Mouse (Mus musculus) neural tube, embryonic 12.5 days (tissue): ENCODE measurements around the gene Igf1. TPM values are rescaled to one million over a fixed set of nuclear protein-coding genes. Genes with fewer than 3 reads are reported as not detected.

Source experiments
- ATAC-seq: fragments of 200-750 bp; cut with Nextera tagmentation; 2 replicates; pipeline ENCODE4 v1.8.0; 2017; ENCODE audit warnings: low read depth, mild to moderate bottlenecking, moderate TSS enrichment, moderate library complexity; ENCODE audit not compliant: low FRiP score
- H3K27ac ChIP-seq: fragments of 300-500 bp; sonication (generic); 2 replicates; pipeline ENCODE4 v1.5.1; 2016
- H3K27me3 ChIP-seq: fragments of 300-500 bp; sonication (generic); replicated peaks from 2 replicates; pipeline ENCODE4 v1.6.1; 2016; ENCODE audit warnings: mild to moderate bottlenecking
- H3K36me3 ChIP-seq: fragments of 300-500 bp; sonication (generic); 2 replicates; pipeline ENCODE4 v1.6.1; 2016; ENCODE audit warnings: mild to moderate bottlenecking
- H3K4me1 ChIP-seq: fragments of 300-500 bp; sonication (generic); 2 replicates; pipeline ENCODE4 v1.6.1; 2016
- H3K4me2 ChIP-seq: fragments of 300-500 bp; sonication (generic); replicated peaks from 2 replicates; pipeline ENCODE4 v1.6.1; 2016; ENCODE audit warnings: mild to moderate bottlenecking
- H3K4me3 ChIP-seq: fragments of 300-500 bp; sonication (generic); 2 replicates; pipeline ENCODE4 v1.5.1; 2016
- H3K9ac ChIP-seq: fragments of 300-500 bp; sonication (generic); 2 replicates; pipeline ENCODE4 v1.6.1; 2016; ENCODE audit warnings: mild to moderate bottlenecking
- H3K9me3 ChIP-seq: fragments of 300-500 bp; sonication (generic); 2 replicates; pipeline ENCODE4 v1.6.1; 2016; ENCODE audit warnings: mild to moderate bottlenecking
- WGBS: fragments of 180-500 bp; shearing (Covaris S2); methylation state at CpG from one replicate; pipeline ENCODE4 v1.1.7; 2016; 5-methylcytosine and 5-hydroxymethylcytosine counted together
- polyA plus RNA-seq: library from polyadenylated mRNA; unstranded; fragments of >200 nt; fragmentation: Nextera tagmentation; extraction: Ambion mirVana; gene quantifications from 2 replicates; pipeline ENCODE4 v1.2.1, GENCODE M21; 2016

Gene Igf1
- polyA plus RNA-seq, 1 experiment from 2014 or later: 16.0 TPM

DNA sequence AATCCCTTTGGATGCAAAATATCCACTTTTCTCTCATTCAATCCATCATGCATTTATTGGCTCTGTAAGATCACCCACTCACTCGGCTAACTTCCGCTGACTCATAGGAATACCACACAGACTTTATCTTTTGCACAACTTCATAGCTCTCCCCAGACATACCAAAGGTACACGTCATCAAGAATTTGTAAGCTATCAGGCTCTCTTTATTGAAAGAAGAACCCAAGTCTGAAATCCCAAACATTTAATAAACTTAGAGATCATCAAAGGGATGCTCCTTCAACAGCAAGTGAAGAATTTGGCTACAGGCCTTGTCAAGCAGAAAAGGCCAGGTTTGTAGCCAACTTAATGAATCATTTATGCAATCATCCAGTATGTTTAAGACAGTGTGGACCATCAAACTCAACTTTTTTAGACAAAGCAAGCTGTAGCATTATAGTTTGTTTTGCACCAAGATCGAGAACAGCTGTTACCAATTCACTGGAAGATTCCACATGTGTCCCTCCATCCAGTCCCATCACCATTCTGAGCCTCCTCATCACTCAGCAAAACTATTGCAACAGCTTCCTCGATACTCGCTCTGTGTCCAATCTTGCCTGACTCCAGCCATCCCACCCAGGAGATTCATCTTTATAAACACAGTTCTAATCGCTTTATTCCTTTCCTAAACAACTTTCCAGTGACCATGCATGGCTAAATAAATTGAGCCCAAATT lies 22.2 kb downstream of the Igf1 start:
- no peaks in the 10 kb centered on the region for H3K4me1 ChIP-seq
- WGBS: 94% methylated on average over 7 of the region's 7 CpGs

DNA sequence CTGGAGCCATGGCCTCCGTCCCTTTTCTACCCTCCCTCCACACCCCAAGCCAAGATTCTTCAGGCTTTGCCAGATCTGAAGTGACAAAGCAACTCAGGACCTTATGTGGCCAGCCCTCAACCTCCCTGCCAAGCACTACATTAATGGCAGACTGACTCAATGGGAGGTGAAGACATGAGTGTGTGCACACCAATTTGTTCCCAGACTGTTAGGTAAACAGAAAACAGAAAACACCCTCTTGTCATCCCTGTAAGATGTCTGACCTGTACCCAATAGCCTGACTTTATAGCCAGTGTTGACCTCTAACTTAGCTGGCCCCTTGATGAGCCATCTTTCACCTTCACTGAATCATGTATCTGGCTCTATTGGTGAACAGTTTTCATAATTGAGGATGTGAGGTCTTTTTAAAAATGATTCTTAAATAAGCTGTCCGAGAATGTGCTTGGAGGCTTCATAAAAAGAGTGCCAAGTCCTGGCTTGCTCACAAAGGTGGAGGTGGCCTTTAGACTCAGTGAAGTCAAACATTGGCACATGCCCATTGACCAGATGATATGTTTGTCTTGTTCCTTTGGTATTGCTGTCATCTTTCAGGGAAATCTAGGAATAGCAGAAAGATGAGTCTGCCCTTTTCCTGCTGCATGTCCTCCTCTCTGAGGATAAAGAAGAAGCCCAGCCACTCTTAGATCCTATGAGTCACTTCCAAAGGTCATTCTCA lies 27.4 kb downstream of the Igf1 start:
- ATAC-seq: no peak
- no peak overlapping the region for H3K27ac ChIP-seq
- WGBS: 93% methylated on average over 2 of the region's 2 CpGs
- H3K4me1 ChIP-seq: no peaks in the 10 kb centered on the region
- no peaks in the 10 kb centered on the region for H3K9me3 ChIP-seq
- no peaks in the 10 kb centered on the region for H3K36me3 ChIP-seq
- H3K4me2 ChIP-seq: no peak overlapping the region
- H3K9ac ChIP-seq: no peak overlapping the region
- H3K27me3 ChIP-seq: no peaks in the 10 kb centered on the region
- no peak overlapping the region for H3K4me3 ChIP-seq

More for the DNA sequence above, 22.2 kb downstream of the Igf1 start:
- no peaks in the 10 kb centered on the region for H3K27me3 ChIP-seq
- no peak for ATAC-seq
- H3K36me3 ChIP-seq: no peaks in the 10 kb centered on the region
- H3K9me3 ChIP-seq: no peaks in the 10 kb centered on the region
- no peak overlapping the region for H3K9ac ChIP-seq
- no peak overlapping the region for H3K27ac ChIP-seq
- no peak overlapping the region for H3K4me2 ChIP-seq
- H3K4me3 ChIP-seq: no peak overlapping the region

DNA sequence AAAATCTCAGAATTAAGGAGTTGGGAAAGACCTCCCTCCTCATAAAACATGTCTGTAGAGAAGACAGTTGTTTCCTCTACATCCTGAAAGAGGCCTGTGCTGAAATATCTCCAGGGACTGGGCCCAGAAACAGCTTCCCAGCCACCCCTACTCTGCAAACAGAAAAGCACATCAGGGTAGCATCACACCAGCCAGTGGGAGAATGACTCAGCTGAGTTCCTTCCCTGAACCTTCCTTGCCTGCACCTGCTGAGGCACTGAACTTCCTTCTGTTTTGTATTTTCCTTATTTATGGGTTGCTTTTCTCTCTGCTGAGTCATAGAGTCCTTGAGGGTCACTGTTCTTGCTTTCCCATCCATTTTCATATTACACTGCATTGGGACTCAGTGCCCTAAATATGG lies 31.8 kb downstream of the Igf1 start:
- no peaks in the 10 kb centered on the region for H3K9me3 ChIP-seq
- H3K4me2 ChIP-seq: no peak overlapping the region
- no peaks in the 10 kb centered on the region for H3K27me3 ChIP-seq
- ATAC-seq: no peak
- no peak overlapping the region for H3K4me3 ChIP-seq
- no peaks in the 10 kb centered on the region for H3K36me3 ChIP-seq
- H3K9ac ChIP-seq: no peak overlapping the region
- no peaks in the 10 kb centered on the region for H3K4me1 ChIP-seq
- H3K27ac ChIP-seq: no peak overlapping the region

DNA sequence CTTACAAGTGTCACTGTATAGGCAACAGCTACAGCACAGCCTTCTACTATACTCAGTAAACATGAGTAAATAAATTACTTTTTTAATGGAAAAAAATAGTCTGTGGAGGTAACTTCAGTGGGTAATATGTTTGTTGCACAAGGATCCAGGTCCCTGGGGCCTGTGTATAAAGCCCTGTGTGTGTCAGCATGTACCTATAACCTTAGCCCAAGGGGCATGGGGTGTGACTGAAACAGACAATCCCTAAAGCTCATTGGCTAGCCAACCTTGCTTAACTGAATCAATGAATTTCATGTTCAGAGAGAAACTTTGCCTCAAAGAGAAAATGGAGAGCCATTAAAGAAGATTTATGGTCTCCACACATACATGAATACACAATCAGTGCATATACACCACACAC lies 34.2 kb downstream of the Igf1 start:
- H3K9ac ChIP-seq: no peak overlapping the region
- no peaks in the 10 kb centered on the region for H3K27me3 ChIP-seq
- H3K9me3 ChIP-seq: no peaks in the 10 kb centered on the region
- ATAC-seq: no peak
- H3K4me3 ChIP-seq: no peak overlapping the region
- H3K4me2 ChIP-seq: no peak overlapping the region
- H3K27ac ChIP-seq: no peak overlapping the region
- H3K4me1 ChIP-seq: no peaks in the 10 kb centered on the region
- H3K36me3 ChIP-seq: no peaks in the 10 kb centered on the region

DNA sequence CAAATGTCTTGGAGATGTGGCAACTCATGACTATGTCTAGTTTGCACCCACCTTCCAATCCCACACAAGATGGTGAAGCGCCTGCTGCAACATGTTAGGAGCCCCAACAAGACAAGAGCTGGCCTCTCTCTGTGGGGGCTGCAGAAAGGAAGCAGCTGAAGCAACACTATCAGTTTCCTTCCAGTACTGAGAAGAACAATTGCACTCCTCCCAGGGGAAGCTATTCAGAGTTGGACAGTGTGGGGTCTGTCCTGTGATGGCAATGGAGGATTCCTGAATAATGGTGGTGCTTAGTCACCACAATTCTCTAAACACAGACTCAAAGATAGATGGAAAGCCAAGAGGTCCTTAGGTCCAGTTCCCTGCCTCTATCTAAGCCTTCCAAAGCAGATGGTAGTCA lies 35.2 kb downstream of the Igf1 start:
- H3K27me3 ChIP-seq: no peaks in the 10 kb centered on the region
- WGBS: 77% methylated on average over 1 of the region's 1 CpGs
- H3K4me2 ChIP-seq: no peak overlapping the region
- no peaks in the 10 kb centered on the region for H3K4me1 ChIP-seq
- H3K9ac ChIP-seq: no peak overlapping the region
- H3K27ac ChIP-seq: no peak overlapping the region
- no peaks in the 10 kb centered on the region for H3K9me3 ChIP-seq
- ATAC-seq: no peak
- H3K36me3 ChIP-seq: no peaks in the 10 kb centered on the region
- no peak overlapping the region for H3K4me3 ChIP-seq

DNA sequence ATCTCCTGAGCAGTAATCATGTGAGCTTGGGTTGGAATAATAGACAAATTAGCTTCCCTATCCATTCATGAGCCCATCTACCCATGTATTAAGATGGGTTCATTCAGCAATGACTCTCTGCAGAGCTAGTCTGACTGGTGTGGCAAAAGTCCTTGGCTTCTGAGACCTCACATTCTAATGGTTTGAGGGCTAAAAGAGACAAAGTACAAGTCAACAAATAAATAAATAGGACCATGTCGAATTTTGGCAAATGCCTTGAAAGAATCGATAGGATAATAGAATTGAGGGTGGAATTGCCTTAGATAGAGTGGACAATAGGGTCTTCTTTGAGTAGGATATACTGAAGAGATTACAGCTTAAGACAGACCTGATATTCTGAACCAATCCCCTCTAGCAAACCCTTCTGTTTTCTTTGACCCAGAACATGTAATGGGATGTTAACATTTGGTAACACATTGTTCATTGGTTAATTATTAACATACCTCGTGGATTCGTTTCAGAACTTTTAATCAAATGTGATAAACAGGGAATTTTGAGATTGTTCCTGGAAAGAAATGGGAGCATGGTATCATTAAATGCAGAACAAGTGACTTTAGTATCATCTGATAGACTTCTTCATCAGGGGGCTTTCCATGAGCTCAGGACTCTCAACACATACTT lies 36.5 kb downstream of the Igf1 start:
- Histone ChIP-seq H3K27ac (no peak overlapping the region), H3K4me2 (no peak overlapping the region), H3K36me3 (no peaks in the 10 kb centered on the region), H3K9ac (no peak overlapping the region), H3K4me3 (no peak overlapping the region), H3K4me1 (no peaks in the 10 kb centered on the region), H3K9me3 (no peaks in the 10 kb centered on the region), H3K27me3 (no peaks in the 10 kb centered on the region)
- ATAC-seq: no peak
- 91% methylated on average over 4 of the region's 4 CpGs for WGBS

DNA sequence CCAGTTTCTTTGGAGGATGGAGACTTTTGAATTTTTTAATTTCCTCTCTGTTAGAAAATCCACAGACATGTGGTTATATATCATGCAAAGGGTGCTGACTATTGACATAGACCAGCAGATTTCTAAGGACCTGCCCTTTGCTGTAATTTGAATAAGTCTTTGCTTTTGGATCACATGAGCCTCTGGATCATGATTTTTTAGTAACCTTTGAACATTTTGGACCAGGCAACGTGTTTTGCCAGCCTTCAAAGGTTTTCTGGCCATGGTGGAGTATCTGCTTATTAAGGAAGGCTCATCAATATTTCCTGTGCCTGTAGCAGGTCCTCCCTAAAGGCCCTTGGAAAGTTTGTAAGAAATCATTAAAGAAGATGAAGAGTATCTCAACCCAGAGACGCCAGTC lies 37.3 kb downstream of the Igf1 start:
- Histone ChIP-seq H3K9me3 (no peaks in the 10 kb centered on the region), H3K36me3 (no peaks in the 10 kb centered on the region), H3K4me3 (no peak overlapping the region), H3K4me2 (no peak overlapping the region), H3K4me1 (no peaks in the 10 kb centered on the region), H3K27ac (no peak overlapping the region), H3K27me3 (no peaks in the 10 kb centered on the region), H3K9ac (no peak overlapping the region)
- ATAC-seq: no peak
- WGBS: 67% methylated on average over 2 of the region's 2 CpGs

DNA sequence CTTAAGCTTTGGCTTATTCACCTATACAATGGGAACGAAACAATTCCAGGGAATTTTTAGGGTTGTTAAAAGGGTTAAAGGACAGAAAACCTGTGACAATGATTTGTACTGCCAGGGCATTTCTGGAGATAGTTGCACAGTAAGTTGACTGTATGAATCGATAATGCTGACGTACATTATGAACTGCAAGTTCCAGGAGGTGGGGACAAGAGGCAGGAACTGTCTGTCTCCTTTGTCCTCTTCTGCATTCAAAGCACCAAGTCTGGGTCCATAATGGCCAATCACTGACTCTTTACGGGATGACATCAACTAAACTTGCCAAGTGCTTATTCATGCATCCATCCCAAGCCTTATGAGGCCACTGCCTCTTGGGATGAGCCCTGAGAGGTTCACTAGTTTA lies 39.3 kb downstream of the Igf1 start:
- ATAC-seq: no peak
- Histone ChIP-seq H3K36me3 (no peaks in the 10 kb centered on the region), H3K4me1 (no peaks in the 10 kb centered on the region), H3K27ac (no peak overlapping the region), H3K4me2 (no peak overlapping the region), H3K9me3 (no peaks in the 10 kb centered on the region), H3K4me3 (no peak overlapping the region), H3K27me3 (no peaks in the 10 kb centered on the region), H3K9ac (no peak overlapping the region)
- 91% methylated on average over 4 of the region's 4 CpGs for WGBS

DNA sequence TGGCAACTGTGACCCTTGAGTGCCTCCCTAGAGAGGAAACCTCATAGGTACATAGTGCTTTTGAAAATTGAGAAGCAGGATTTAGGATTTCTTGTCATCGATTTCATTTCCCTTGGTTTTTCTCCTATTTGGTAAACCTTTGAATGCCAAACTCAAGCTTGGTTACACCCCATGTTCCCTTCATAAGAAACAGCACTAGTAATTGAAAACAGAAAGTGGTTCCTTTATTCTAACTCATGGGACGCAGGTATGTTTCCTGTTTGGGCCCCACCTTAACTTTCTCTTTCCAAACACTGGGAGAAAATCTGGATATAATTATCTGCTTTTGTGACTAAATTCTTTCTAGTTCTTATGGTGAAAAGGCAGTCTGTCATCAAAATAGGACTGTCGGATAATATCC lies 40.8 kb downstream of the Igf1 start:
- no peaks in the 10 kb centered on the region for H3K4me1 ChIP-seq
- H3K4me3 ChIP-seq: no peak overlapping the region
- no peaks in the 10 kb centered on the region for H3K9me3 ChIP-seq

DNA sequence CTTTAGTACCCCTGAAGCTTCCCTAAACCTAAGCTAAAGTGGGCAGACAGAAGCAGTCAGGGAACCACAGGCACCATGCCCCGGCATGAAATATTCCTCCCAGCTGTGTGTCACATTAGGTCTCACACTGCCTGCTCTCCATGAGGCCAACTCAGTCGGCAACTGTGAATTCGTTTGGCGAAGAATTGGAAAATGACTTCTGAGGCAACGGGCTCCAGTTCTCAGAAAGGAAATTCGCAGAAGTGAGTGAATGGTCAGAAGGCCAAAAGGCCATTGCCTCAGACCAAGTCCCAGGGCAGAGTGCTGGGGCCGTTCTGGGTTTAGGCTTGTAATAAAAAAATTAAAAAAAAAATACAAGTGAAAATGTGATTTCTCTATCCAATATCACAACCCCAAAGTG lies 43.9 kb downstream of the Igf1 start:
- WGBS: 74% methylated on average over 7 of the region's 7 CpGs

More for the DNA sequence above, 40.8 kb downstream of the Igf1 start:
- no peak overlapping the region for H3K9ac ChIP-seq
- 93% methylated on average over 3 of the region's 3 CpGs for WGBS
- no peaks in the 10 kb centered on the region for H3K27me3 ChIP-seq
- H3K4me2 ChIP-seq: no peak overlapping the region
- H3K36me3 ChIP-seq: no peaks in the 10 kb centered on the region
- no peak overlapping the region for H3K27ac ChIP-seq
- ATAC-seq: no peak

DNA sequence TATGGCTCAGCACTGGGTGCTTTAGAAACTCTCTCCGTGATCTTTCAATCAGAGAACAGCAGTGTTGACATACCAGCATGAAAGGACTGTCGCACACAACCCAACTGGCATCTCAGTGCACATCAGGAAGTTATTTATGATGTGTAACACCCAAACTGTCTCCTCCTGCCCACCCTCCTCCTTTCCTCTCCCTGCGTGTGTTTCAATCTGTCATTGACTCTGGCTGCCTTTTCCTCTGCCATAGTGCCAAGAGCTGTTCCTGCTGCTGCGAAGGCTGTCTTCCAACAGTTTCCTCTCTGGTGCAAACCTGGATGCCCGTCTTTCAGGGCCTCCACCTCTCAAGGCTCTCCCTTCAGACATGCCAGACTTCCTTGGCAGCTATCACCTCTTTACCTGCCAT lies 46.3 kb downstream of the Igf1 start:
- H3K4me1 ChIP-seq: no peaks in the 10 kb centered on the region
- H3K36me3 ChIP-seq: no peaks in the 10 kb centered on the region
- no peak overlapping the region for H3K9ac ChIP-seq
- 64% methylated on average over 5 of the region's 5 CpGs for WGBS
- H3K4me3 ChIP-seq: no peak overlapping the region
- H3K27ac ChIP-seq: no peak overlapping the region
- no peaks in the 10 kb centered on the region for H3K9me3 ChIP-seq
- ATAC-seq: no peak
- H3K4me2 ChIP-seq: no peak overlapping the region
- no peaks in the 10 kb centered on the region for H3K27me3 ChIP-seq

More for the DNA sequence above, 43.9 kb downstream of the Igf1 start:
- Histone ChIP-seq H3K9me3 (no peaks in the 10 kb centered on the region), H3K4me1 (no peaks in the 10 kb centered on the region), H3K27me3 (no peaks in the 10 kb centered on the region), H3K27ac (no peak overlapping the region), H3K36me3 (no peaks in the 10 kb centered on the region), H3K4me2 (no peak overlapping the region), H3K9ac (no peak overlapping the region), H3K4me3 (no peak overlapping the region)
- no peak for ATAC-seq

DNA sequence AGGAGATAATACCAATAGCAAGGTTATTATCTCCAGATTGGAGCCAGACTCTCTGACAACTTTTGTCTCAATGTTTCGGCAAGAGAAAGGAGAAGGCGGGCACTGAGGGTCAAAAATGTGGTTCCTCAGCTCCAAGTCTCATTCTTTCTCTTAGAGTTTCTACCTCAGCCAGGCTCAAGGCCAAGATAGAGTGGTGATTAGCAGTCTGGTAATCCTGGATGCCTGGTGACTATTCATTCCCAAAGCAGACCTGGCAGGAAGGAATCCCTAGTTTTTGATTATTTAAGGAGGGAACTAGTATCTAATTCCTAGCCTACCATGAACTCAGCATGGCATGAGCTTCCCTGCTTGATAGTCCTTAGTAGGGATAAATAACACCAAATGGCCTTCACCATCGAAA lies 47.0 kb downstream of the Igf1 start:
- Histone ChIP-seq H3K4me1 (no peaks in the 10 kb centered on the region), H3K9me3 (no peaks in the 10 kb centered on the region), H3K4me3 (no peak overlapping the region), H3K27me3 (no peaks in the 10 kb centered on the region), H3K4me2 (no peak overlapping the region), H3K27ac (no peak overlapping the region), H3K9ac (no peak overlapping the region), H3K36me3 (no peaks in the 10 kb centered on the region)
- 84% methylated on average over 3 of the region's 3 CpGs for WGBS
- ATAC-seq: no peak
